Mouse (Mus musculus) cerebellum, adult 18-20 months (tissue): ENCODE data around the gene Plxna1.

Source experiments
- DNase-seq, 2 experiments: peaks; one replicate each; pipeline ENCODE4 v3.0.0; 2021

The Plxna1 gene

GRCm38 (mm10) chr6:89281492-89282332 is 80.7 kb downstream of the Plxna1 start:
- no peak for DNase-seq

GRCm38 (mm10) chr6:89280555-89280954 is 81.9 kb downstream of the Plxna1 start:
- no peak for DNase-seq

GRCm38 (mm10) chr6:89271731-89272475 is 90.5 kb downstream of the Plxna1 start:
- no peak for DNase-seq

- no peak for DNase-seq
These were observed 95.2 kb downstream of the Plxna1 start for GRCm38 (mm10) chr6:89267181-89267580.
